Mouse (Mus musculus) frontal cortex, postnatal 14 days (tissue): ENCODE results near the gene Dlx1.

ENCODE experiments used
- DNase-seq, 2 experiments: peaks; one replicate each; pipeline ENCODE4 v3.0.0; 2022; ENCODE audit warnings: low spot score in 2 of 2

Dlx1 gene

GRCm38 (mm10) chr2:71528014-71528713 lies at the start of gene Dlx1:
Gene Dlx1 (plus strand): TSS chr2:71528113.
- DNase-seq: no peak

- no peak for DNase-seq
Observed at GRCm38 (mm10) chr2:71479917-71480316, 48.0 kb upstream of the Dlx1 start.

GRCm38 (mm10) chr2:71481825-71482224 lies 46.1 kb upstream of the Dlx1 start:
- no peak for DNase-seq

GRCm38 (mm10) chr2:71483046-71483716 lies 44.7 kb upstream of the Dlx1 start:
- DNase-seq: no peak

GRCm38 (mm10) chr2:71483717-71484066 lies 44.2 kb upstream of the Dlx1 start:
- no peak for DNase-seq

GRCm38 (mm10) chr2:71491295-71491694 lies 36.6 kb upstream of the Dlx1 start:
- DNase-seq: no peak

- no peak for DNase-seq
Observed at GRCm38 (mm10) chr2:71493161-71493683, 34.7 kb upstream of the Dlx1 start.

GRCm38 (mm10) chr2:71494503-71494902 lies 33.4 kb upstream of the Dlx1 start:
- DNase-seq: no peak

GRCm38 (mm10) chr2:71494971-71495370 lies 32.9 kb upstream of the Dlx1 start:
- DNase-seq: no peak

GRCm38 (mm10) chr2:71497175-71497574 lies 30.7 kb upstream of the Dlx1 start:
- no peak for DNase-seq

GRCm38 (mm10) chr2:71499276-71500230 lies 28.4 kb upstream of the Dlx1 start:
- DNase-seq: no peak

- no peak for DNase-seq
Observed at GRCm38 (mm10) chr2:71504852-71505251, 23.1 kb upstream of the Dlx1 start.

GRCm38 (mm10) chr2:71511209-71511608 lies 16.7 kb upstream of the Dlx1 start:
- no peak for DNase-seq

- DNase-seq: no peak
Observed at GRCm38 (mm10) chr2:71512326-71512725, 15.6 kb upstream of the Dlx1 start.

GRCm38 (mm10) chr2:71516995-71517394 lies 10.9 kb upstream of the Dlx1 start:
- no peak for DNase-seq

GRCm38 (mm10) chr2:71517466-71518099 lies 10.3 kb upstream of the Dlx1 start:
- DNase-seq: no peak

- DNase-seq: no peak
Observed at GRCm38 (mm10) chr2:71522871-71523270, 5.0 kb upstream of the Dlx1 start.

- DNase-seq: no peak
Observed at GRCm38 (mm10) chr2:71523431-71523830, 4.5 kb upstream of the Dlx1 start.

GRCm38 (mm10) chr2:71524763-71525162 lies 3.1 kb upstream of the Dlx1 start:
- DNase-seq: no peak

GRCm38 (mm10) chr2:71526595-71527322 lies 1.2 kb upstream of the Dlx1 start:
- no peak for DNase-seq
